Mouse (Mus musculus): ENCODE measurements at regions not wholly inside any gene's neighbourhood (a gene's known extent, or its start where the extent isn't known, plus 50 kb on each side); places are given as distances from the start of the nearest gene placed in this dataset.

DNA sequence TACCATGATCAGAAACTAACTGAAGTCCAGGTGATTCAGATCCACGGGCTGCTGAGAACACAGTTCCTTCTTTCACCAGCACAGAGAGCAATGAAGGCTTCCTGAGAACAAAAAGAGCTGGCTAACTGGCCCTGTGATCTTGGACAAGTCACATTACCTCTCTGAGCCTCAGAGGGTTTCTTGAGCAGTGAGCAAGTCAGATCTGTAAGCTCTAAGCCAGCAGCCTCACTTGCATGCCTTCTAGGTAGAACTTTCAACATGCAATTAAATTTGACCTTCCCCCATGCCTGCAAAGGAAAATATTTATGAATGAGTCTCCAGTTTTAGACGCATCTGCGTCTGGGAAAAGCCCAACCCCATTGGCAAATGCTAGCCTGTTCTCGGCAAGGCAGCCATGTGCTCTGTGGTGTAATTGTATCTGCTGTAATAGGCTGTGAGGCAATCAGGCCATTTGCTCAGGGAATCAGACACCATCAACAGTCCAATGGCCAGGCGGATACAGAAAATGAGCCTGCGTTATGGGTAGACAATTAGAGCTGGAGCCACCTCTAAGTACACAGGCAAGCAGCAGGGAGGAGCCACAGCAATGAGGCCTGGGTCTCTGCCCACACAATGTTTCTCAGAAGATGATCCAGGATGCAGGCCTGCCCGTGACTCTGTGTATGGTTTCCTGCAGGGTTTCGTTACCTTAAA lies 130.3 kb upstream of the Ly86 start:
- TF ChIP-seq CTCF (IDR thresholded peaks at IDR 0.05; ENCODE audit: low read depth, low read length), result no peak
- TF ChIP-seq GATA1 (IDR thresholded peaks at IDR 0.05; ENCODE audit: borderline replicate concordance, low read length), result no peak
- no peak for TF ChIP-seq TAL1 (conservative IDR thresholded peaks at IDR 0.05; ENCODE audit: low read depth, low read length)
- no peak for TF ChIP-seq POLR2AphosphoS5 (IDR thresholded peaks at IDR 0.05; ENCODE audit: insufficient replicate concordance, low read depth, low read length)
- TF ChIP-seq GATA2 (IDR thresholded peaks at IDR 0.05; ENCODE audit: borderline replicate concordance, low read depth, low read length), result no peak
